Mouse (Mus musculus): ENCODE measurements at regions not wholly inside any gene's neighbourhood (a gene's known extent, or its start where the extent isn't known, plus 50 kb on each side); places are given as distances from the start of the nearest gene placed in this dataset.

DNA sequence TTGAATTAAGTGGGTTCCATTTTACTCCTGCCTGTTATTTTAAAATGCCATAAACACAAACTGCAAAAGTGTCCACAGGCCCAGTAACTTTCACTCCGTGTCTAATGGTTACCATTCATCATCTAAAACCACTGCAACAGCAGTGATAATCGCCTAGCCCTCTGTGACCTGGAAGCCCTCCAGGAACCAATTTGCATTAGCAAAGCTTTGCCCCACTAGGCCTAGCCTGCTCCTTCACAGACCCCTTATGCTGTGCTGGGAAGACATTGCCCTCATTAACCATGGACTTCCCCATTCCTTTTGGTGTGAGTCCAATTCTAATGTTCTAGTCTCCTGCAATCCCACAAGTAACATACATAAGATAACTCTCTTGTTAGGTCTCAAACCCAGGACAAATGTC is 277.3 kb upstream of the Prkd1 start:
- TF ChIP-seq CTCF (IDR thresholded peaks at IDR 0.05; ENCODE audit: borderline replicate concordance, control insufficient read depth, extremely low read depth, insufficient read depth, low read length, poor library complexity) (no peak), POLR2A (IDR thresholded peaks at IDR 0.05; ENCODE audit: control insufficient read depth, extremely low read depth, insufficient read depth, low read length, poor library complexity) (no peak)
